Mouse (Mus musculus) right cerebral cortex, adult 18-20 months (tissue): ENCODE data around the gene Tgfb2.

ENCODE experiments used
- DNase-seq: peaks from one replicate; pipeline ENCODE4 v3.0.0; 2022; ENCODE audit warnings: mixed read lengths

Gene Tgfb2

DNA sequence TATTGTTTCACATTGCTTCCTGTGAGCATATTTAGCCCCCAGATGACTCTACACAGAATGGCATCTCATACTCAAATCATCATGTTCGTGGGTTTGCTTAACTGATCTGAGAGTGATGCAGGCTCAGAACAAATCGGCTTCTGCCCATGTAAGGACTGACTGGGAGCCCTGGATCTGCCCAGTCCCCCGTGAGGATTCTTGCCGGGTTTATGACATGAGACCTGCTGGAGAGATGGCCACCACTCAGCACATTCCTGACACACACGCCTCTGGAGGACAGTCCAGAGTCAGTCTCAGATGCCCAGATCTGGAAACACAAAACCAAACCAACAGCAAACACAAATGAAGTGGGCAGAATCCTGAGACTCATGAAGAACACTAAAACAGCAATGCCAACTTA, 128.5 kb downstream of the Tgfb2 start:
- no peak for DNase-seq

- no peak for DNase-seq
Measured at GRCm38 (mm10) chr1:186575629-186576028, 130.2 kb downstream of the Tgfb2 start.

GRCm38 (mm10) chr1:186575074-186575473, 130.7 kb downstream of the Tgfb2 start:
- DNase-seq: no peak
